Mouse (Mus musculus) neutrophil, adult 5-6 weeks (primary cell): ENCODE results near the gene Tmem156. TPM values are rescaled to one million over a fixed set of nuclear protein-coding genes. Genes with fewer than 3 reads are reported as not detected.
A peak's percentile ranks its signal among the peaks of the same experiment; 100 is the strongest.

Source experiments
- ATAC-seq: fragments of 151-379, 151-347 bp; 2 replicates; pipeline ENCODE4 v1.8.0; 2017; ENCODE audit warnings: mild to moderate bottlenecking, moderate TSS enrichment; ENCODE audit not compliant: insufficient number of reproducible peaks, poor library complexity, low FRiP score, severe bottlenecking; ENCODE audit errors: extremely low read depth
- total RNA-seq: library from RNA; stranded (forward); fragments of 200-1000 nt; gene quantifications from 2 replicates; pipeline ENCODE4 v1.2.3, GENCODE M21; 2017

Gene Tmem156
- total RNA-seq, 1 experiment from 2014 or later = 132 TPM

- peak; percentile 54 for ATAC-seq
Observed at GRCm38 (mm10) chr5:65019109-65019508, 72.8 kb downstream of the Tmem156 start.

- no peak for ATAC-seq
Observed at GRCm38 (mm10) chr5:65015508-65015907, 76.4 kb downstream of the Tmem156 start.

GRCm38 (mm10) chr5:65011901-65012573 lies 79.9 kb downstream of the Tmem156 start:
- ATAC-seq = no peak

- no peak for ATAC-seq
Observed at GRCm38 (mm10) chr5:65006011-65006491, 85.9 kb downstream of the Tmem156 start.

GRCm38 (mm10) chr5:65005251-65005650 lies 86.7 kb downstream of the Tmem156 start:
- ATAC-seq = no peak

Other genes starting within 250 kb of the Tmem156 start
- gene Tlr1, start 158.6 kb downstream of the Tmem156 start, total RNA-seq = 84.2 and 96.3 TPM in 2 replicates
- 31.0 and 37.8 TPM in 2 replicates for gene Tlr6, start 132.0 kb downstream of the Tmem156 start, total RNA-seq
- gene Fam114a1, start 122.1 kb downstream of the Tmem156 start, total RNA-seq = 32.7 and 33.2 TPM in 2 replicates
- 24.7 and 29.1 TPM in 2 replicates for gene Klhl5, start 15.4 kb upstream of the Tmem156 start, total RNA-seq
- gene Wdr19, start 107.6 kb upstream of the Tmem156 start, total RNA-seq = 2.4 and 2.6 TPM in 2 replicates
- gene Rfc1, start 243.5 kb upstream of the Tmem156 start, total RNA-seq = 120 and 132 TPM in 2 replicates